Mouse (Mus musculus) frontal cortex, adult (tissue): ENCODE measurements around the gene F2rl2.

Source experiments
- ATAC-seq: cut with Nextera tagmentation; 2 replicates; pipeline ENCODE4 v1.9.2; 2017; ENCODE audit warnings: mild to moderate bottlenecking, moderate library complexity, mixed read lengths; ENCODE audit not compliant: low TSS enrichment

The F2rl2 gene

DNA sequence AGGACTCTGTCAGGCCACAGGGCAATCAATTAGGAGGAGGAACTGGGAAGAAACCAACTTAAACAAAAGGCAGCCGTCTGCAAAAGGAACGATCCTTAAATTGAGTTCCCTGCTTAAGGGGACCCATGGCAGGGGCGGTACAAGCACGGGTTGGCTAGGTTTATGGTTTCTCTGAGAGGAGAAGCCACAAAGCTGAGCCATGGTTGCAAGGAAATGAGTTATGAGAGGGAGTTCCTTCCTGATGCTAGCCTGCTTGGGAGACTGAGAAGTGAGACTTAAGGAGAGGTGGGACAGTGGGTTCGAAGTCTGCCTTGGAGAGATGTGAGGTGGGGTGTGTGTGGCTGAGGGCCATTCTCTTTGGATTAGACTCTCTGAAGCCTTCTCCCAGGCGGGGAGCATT lies 1.2 kb downstream of the F2rl2 start:
- ATAC-seq, result 0 out of 2 replicates have a peak, but pooled peaks have one; percentile 11

DNA sequence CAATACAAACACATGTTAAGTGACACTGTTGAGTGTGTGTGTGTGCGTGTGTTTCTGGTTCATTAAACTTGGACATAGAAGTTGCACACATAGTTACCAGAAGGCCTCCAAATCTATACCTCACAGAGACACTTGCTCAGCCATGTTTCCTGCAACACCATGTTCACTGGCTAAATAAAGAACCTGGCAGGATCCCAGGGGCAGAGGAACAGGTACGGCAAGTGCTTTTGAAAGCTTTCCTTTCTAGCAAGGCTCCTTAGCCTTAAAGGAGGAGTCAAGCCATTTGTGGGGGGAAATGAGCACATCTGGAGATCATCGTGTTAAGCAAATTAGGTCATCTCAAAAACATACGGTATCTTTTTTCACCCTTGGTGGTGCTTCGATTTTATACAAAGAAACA lies 6.7 kb downstream of the F2rl2 start:
- no peak for ATAC-seq

DNA sequence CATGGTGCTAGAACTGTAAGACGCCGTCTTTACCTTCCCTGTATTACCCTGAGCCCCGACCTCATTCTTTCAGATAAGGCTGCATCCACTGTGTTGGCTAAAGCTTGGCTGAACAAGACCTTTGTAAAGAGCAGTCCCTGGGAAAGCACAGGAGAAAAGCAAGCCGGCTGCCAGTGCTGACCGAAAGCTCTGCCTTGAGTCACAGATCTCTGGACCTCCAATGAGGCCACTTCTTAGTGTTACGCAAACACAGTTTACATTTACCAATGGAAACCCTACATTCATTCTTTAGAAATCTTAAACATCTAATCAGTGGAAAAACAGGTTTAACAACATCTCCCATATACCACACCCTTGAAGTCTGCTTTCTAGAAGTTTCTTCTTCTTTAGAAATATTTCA lies 8.9 kb downstream of the F2rl2 start:
- ATAC-seq, result no peak

DNA sequence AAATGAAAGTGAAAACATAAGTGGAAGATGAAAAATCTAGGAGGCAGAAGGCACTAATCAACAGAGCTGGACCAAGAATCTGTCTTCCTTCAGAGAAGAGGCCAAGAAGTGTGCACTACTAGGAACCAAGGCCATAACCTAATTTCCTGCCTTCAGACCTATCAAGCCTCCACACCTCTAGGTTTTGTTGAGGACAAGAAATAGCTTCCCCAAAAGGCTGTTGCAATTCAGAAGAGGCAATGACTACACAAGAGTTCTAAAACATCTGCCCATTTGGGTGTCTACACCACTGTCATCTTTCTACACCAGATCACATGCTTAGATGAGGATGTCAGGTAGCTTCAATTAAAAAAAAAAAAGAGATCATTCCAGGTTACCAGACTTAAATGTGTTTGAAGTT lies 15.4 kb downstream of the F2rl2 start:
- no peak for ATAC-seq

DNA sequence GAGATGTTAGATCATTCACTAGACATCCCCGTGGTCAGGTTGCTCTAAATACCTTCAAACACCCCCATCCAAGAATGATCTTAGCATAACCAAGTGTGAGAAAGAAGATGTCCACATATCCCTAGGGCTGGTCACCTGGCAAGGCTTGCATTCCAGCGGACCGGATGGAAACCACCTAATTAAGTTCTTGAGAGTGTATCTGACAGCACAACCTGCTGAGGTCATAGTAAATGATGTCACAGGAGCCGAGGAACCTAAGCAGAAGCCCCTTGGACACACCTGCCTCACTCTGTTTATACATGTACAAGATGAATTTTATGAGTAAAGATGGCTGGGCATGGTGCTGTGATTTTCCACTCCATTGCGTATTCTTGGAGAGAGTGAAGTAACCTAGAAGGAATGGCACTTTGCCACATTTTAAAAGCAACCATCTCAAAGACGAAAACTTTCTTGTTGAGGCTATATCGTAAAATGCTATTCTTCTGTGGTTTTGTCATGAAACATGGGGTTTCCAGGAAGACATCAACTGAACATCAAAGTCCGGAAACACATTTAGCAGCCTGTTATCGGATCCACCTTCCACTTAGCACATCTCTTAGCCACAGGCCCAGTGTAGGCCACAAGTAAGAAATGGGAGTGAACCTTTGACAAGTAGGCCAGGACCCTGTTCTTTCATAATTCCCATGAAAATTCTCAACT lies 16.1 kb downstream of the F2rl2 start:
- ATAC-seq, result no peak

DNA sequence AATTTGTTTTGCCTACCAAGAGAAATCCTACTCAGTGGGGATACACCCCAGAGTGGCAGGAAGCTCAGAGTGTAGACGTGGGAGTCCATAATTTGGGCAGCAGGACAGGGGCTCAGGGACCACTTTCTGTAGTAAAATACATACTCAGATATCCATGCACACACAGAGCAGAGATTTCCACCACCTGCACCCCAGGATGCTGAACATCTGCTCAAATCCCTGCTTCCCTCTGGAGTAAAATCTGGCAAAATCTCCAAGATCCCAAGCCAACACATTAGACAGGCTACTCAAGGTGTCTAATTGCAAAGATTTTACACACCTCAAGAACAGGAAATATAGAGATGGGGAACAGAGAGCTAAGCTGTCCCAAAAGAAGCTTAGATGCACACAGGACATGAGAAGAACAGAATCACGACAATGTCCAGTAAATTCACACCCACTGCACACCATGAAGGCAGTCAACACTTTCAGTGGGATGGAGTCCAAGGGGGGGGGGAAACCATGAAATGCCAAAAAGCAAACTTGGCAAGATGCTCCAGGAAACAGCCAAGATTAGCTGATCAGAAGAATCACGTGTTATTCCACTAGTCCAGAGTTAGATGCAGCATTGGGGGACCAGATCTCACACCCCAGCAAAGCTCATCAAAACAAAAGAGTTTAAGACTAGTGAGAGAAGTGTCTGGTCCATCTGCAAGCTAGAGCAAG lies 17.8 kb downstream of the F2rl2 start:
- no peak for ATAC-seq

DNA sequence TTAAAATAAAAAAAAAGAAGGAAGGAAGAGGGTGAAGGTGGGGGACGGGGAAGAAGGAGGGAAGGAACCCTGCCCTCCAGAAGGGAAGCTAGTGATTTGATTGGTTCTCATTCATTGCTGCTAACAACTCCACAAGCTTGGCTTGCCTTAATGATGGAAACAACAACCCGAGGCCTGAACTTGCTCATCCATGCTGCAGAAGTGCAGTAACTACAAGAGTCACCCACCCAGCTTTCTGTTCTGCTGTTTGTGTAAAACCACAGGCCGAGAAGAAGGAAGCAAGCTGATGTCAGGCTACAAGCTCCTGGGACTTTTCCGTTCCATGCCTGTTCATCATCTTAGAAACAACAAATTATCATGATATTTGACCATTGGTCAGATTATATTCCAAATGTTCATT lies 18.7 kb downstream of the F2rl2 start:
- ATAC-seq, result no peak

DNA sequence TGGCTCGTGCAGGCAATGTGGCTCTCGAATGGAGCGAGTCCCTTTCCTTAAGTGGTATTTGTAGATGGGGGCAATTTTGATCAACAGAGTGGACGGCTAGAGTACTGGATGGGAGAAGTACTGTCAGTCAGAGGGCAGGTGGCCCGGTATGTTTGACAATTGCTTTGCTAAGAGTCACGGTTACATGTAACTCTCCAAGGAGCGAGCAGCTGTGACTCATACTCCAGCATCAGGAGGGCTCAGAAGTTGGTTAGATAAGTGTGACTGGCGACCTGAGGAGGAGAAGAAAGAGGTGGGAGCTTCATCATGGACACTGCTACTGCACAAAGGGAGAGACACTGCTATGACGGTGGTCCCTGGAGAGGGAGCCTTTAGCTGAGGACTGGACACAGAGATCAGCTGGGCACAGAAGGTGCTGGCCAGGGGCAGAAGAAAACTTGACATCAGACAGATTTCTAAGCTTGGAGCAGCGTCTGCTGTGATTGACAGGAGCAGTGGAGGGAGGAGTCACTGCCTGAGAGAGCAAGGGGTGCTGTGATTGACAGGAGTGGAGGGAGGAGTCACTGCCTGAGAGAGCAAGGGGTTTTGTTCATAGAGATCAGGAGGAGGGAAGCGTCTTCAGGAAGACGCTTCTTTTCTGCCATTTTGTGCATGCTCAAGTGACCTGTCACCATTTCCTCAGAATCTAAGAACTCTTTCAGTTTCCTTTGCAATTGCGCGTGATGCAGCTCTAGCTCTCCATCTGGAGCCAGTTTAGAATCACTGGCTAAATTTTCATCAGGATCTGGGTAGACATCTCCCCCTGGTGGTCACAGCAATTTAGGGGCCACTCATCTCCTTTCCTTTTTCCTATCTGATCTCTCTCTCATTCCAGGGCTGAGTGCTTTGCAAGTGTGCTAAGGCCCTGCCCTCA lies 22.9 kb downstream of the F2rl2 start:
- peak; percentile 90 for ATAC-seq

DNA sequence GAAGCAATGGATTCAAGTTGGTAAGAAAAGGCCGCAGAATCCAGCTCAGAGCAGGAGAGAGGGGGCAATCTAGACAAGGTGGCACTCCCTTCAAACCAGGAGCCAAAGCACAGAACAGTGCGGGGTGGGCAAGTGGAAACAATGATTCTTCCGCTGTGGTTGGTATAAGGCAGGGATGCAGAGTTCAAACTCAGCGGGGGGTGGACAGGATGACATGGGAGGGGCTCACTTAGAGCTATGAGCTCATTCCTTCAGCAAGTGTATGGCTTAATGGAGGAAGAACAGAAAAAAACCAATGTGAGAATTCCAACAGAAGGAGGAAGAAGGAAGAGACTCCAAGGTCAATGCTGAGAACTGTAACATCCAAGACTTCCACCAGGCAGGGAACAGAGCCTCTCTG lies 33.8 kb downstream of the F2rl2 start:
- no peak for ATAC-seq

DNA sequence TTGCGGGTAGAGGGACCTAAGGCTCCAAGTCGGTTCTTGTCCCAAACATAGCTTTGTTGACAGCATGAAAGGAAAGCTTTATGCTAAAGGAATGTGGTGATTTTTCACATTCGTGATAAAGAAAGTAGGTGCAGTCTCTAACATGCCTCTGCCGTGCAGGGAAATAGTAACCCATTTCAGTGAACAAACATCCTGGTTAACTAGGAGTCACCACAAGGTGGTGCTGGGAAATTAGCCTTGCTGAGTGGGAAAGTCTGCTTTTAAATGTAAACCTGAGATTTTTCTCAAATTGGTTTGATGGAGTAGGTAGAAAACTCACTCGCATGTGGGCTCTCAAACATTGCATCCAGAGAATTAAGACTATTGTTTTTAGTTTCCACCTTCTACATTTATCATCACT lies 43.0 kb downstream of the F2rl2 start:
- ATAC-seq, result peak; percentile 86

DNA sequence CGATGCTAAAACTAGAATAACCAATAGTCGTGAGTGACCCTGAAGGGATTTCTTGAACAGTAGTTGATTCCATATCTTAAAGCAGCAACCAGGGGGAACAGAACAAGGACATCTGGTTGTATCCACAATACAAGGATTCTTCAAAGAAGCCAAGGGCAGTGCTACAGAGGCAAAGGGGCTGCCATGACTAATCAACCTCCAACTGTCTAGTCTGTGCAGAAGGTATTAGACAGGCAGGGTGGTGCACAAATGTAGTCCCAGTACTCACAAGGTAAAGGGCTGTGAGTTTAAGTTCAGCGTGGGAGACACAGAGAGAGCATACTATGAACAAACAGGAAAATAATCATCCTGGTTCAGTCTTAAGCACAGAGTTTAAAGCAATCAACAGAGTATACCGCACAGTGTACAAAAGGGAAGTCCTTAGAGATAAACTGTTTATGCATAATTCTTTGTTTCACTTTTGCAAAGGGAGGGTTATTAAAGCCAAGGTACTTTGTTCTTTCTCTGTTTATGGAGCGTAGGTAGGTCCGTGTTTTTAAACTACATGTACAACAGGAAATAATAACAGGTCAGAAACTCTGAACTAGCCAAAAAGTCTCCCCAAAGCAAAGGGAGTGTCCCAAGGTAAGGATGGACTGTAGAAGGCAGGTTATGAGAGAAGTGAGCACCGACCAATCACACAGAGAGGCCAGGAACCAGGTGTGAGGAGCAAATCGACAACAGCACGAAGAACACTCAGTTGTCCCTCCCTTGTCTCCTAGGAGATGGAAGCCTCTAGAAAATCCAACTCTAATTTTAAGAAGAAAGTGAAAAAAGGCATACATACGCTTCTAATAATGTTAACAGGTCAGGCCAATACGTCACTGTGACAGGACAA lies 45.4 kb downstream of the F2rl2 start:
- ATAC-seq, result no peak

DNA sequence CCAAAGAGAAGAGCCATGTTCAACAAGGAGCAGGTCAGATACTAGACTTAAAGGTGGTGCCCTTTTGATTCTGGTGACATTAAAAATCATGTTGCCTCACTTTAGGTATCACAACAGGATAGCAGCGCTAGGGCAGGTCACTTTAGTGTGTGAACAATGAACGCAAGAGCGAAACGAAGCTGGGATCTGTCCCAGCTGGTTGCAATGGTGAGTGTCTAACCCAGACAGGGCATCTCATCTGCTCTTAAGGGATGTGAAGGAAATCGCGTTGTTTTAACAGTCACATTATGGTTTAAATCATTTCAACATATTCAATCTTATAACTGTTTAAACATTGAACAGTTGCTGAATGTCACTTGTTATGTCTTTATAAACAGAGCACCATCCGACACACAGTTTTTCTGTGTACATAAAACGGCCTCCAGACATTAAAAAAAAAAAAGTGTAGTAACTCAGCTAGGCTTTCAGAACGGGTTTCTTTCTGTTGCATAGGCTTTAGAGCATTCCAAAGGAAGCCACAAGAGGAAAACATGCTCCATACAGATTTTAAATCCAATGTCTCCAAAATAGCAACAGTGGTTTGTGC lies 46.3 kb downstream of the F2rl2 start:
- no peak for ATAC-seq

DNA sequence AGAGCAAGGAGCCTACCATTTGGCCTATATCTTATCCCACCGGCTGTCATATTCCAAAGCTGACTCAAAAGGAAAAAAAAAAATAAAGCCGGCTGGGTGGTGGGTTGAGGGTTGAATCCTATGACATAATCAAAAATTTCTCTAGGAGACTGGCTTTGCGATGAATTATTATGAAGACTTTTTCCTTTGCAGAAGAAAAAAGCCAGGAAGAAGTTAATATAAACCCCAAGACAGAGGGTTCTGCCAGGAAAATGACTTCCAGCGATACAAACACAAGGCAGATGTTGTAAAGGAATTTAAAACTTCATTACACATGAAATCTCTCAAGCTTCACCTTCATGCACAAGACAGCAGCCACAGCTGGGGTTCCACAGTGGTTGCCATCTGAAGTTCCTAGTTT lies 48.8 kb downstream of the F2rl2 start:
- ATAC-seq, result no peak

DNA sequence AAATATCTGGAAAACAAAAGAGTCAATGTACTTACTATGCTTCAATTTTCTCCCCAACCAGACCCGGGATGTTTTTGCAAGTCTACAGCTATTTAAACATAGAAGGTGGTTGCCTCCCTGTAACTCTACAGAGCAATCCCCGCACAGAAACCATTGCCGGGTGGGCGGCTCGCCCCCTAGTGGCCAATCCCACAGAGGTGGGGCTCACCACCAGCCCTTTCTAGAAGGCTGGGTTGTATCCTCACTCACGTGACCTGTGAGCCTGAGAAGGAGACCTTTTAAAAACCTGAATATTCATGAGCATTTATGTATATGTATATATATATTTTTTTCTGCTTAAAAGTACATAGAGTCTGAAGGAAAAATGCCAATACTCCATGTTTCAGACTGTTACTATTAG lies 49.9 kb downstream of the F2rl2 start:
- ATAC-seq, result peak; percentile 75

DNA sequence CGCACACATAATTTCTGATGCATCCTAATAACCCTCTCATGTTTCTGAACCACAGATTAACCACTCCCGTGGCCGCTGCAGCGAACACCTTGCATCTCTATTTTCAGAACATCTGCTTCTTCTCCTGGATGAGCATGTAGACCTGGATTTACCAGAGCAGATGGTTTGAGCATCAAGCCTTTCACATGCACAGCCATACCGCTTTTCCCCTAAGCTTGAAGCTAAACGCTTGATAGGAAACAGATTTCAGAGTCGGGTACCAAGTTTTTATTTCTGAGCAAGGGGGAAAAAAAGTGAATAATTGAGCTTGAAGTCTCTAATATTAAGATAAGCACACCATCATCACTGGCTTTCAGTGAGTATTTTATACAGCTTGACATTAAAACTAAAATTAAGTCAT lies 50.4 kb downstream of the F2rl2 start:
- ATAC-seq, result no peak

DNA sequence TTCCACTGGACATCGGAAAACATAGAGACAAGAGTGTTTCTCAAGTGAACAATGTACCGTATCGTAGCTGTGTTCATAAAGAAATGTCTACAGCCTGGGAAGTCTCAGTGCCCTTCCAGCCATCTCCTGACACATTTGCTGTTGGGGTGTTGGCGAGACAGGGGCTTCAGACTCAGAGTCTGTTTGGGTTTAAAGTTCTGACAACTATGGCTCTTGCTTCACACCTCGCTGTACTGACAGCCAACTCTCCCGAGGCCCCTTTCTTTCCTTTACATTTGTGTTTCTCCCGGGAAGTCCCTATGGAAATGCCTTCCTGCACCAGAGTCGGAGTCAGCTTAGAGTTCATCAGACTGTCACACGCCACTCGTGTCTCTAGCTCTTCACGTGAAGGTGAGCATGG lies 50.9 kb downstream of the F2rl2 start:
- ATAC-seq, result no peak
